Mouse (Mus musculus) spleen, postnatal 4 days (tissue): ENCODE measurements around the gene Sspn.

ENCODE experiments used
- DNase-seq, 2 experiments: peaks; one replicate each; pipeline ENCODE4 v3.0.0; 2022; ENCODE audit warnings: low spot score in 2 of 2

Sspn gene

DNA sequence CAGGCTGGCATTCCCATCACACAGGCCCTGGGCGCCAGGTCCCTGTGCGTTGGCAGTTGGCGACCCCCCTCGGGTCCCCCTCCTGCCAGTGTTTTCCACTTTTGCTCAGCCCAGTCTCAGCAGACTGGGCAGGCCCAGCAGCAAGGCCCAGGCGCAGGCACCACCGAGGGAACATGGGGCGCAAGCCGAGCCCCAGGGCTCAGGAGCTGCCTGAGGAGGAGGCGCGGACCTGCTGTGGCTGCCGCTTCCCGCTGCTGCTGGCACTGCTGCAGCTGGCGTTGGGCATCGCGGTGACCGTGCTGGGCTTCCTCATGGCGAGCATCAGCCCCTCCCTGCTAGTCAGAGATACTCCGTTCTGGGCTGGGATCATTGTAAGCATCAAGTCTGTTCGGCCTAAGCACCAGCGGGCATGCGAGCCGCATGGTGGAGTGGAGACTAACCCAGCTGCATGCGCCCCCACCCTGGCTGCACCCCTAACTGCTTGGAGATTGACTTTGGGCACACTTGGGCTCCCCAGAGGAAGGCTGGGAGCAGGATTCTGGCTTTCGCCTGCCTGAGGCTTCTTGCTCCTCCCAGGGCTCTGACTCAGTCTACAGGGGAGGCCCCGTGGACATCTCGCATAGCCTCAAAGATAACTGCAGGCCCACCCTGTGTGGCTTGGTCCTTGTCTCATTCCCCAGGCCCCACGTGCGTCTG, 2.7 kb downstream of the Sspn start:
- no peak for DNase-seq

GRCm38 (mm10) chr6:145934697-145935240, 3.3 kb downstream of the Sspn start:
- DNase-seq = no peak

DNA sequence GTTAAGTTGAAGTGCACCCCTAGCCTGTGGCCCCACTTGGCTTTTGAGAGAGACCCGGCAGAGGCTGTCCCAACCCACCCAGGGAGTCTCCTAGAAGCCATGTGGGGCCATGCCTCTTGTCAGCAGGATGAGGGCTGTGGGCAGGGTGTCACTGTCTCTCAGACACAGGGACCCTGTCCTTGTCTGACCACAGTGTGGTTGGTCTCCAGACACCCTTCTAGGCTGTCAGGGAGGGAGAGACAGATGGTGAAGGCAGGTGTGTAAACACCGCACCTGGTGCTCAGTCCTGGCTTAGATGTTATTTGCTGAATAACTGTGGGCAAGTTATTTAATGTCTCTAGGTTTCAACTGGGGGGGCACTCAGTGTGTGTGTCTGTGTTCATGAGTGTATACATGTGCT, 4.5 kb downstream of the Sspn start:
- no peak for DNase-seq

GRCm38 (mm10) chr6:145936511-145936910, 5.1 kb downstream of the Sspn start:
- DNase-seq = no peak

- no peak for DNase-seq
These were observed 9.4 kb downstream of the Sspn start for GRCm38 (mm10) chr6:145940852-145941251.

DNA sequence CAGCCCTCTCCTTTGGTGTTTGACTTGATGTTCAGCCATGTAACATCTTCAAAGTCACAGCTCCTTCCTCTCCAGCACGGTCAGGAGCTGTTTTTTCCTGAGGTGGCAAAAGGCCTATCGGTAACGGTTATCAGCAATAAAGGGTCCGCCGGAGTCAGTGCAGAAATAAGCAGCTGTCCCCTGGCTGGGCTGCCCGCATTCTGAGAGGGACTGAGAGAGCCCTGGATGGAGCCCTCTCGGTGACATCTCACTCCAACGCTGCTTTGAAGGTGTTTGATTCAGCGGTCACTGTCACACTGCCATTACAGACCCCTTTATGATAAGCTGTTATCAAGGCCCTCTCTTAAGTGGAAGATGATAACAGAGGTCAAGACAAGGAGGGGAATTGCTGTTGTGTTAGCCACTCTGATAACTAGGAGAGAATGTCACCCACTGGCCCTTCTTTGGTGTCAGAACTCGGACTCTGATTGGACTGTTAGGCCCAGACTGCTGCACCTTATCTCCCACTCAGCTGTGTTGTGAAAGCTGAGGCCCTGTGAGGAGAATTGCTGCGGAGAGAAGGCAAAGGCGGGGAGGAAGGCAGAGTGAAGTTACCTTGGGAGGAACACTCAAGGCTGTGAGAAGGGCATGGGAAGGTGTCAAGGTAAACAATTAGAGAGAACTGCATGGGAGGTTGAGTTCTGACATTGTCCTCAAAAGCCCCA, 11.0 kb downstream of the Sspn start:
- DNase-seq = no peak

GRCm38 (mm10) chr6:145943414-145943813, 12.0 kb downstream of the Sspn start:
- no peak for DNase-seq

GRCm38 (mm10) chr6:145945700-145946344, 14.4 kb downstream of the Sspn start:
- no peak for DNase-seq

DNA sequence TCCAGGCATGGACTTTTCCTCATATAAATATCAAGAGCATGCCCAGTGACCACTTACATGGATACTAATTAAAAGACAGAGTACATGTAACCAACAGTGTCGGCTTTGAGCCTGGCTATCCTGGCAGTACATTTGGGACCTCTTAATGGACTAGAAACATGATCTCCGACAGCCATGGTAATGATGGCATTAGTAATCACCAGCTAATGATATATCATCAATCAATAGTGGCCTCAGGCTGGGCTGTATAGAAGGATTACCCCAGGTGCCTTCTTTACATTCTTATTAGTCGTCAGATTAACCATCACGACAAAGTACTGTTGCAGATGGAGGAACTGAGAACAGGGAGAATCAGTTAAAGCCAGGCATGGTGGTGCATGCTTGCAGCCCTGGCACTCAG, 17.6 kb downstream of the Sspn start:
- DNase-seq = no peak

DNA sequence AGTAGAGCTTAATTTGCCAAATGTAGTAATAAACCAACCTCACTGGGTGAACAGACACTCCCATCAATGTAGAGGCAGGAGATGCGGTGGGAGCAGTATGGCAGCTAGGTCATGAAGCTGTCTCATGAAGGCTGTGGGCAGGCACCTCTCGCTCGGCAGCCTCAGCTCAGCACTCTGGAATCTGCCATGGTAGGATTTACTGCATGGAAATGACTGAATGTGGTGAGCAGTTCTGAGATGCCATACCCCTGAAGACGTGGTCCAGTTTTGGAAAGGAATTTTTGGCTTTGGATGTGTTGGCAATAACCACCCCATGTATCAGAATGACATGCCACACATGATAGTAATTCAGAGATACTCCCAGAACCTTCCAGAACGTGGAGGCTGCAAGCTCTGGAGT, 19.2 kb downstream of the Sspn start:
- DNase-seq = no peak

- DNase-seq = no peak
These were observed 21.2 kb downstream of the Sspn start for GRCm38 (mm10) chr6:145952594-145952993.

DNA sequence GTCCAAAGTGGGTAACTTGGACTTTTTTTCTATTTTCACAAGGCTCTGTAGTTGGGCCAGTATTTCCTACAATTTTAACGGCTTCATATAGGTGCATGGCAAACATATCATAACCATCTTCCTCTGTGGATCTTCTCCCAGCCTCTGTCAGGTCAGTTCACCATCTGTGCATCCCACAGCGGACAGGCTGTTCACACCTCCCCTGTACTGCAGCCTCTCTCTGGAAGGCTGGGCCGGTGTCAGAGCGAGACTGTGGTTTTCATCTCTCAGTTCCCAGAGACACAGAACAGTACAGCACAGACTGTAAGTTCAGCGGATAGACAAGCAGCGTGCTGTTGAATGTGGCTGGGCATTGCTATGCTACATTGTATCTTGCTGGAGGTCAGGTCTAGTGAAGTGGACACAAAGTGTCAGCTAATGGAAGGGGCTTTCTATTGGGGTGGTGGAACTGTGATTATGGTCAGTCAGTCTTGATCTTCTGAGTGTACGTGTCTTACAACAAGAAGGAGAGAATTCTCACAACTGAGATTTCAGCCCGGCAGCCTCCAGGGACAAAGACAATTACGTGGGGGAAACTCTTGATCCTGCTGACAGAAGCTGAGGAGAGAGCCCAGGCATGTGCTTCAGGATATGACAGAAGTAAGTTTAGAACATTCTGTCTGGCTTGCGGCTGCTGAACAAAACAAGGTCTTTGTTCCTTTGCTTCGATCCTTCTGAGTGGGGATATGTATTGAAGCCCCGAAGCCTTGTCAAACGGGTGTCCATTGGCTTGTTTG, 21.9 kb downstream of the Sspn start:
- DNase-seq = no peak

DNA sequence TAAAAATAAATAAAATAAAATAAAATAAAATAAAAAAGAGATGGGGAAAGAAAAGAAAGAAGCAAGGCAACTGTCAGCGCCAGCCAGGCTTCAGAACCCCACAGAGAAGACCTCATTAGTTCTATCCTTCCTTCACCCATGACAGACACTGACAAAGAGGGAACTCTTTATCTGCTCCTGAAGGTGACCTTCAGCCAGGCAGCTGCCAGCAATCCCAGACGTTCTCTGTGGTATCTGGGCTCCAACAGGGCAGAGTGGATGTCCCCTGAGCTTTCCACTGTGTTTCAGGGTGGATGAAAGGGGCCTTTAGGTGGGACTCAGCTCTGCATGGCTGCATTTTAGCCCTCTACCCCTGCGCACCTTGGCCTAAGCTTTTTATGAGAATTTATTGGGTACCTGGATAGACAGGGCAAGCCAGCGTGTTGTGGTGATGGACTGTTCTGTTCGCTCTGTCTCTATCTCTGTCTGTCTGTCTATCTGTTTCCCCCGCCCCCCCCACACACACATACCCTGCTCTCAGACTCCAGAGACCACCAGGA, 26.1 kb downstream of the Sspn start:
- DNase-seq = no peak

- no peak for DNase-seq
These were observed 26.6 kb downstream of the Sspn start for GRCm38 (mm10) chr6:145958070-145958469.

DNA sequence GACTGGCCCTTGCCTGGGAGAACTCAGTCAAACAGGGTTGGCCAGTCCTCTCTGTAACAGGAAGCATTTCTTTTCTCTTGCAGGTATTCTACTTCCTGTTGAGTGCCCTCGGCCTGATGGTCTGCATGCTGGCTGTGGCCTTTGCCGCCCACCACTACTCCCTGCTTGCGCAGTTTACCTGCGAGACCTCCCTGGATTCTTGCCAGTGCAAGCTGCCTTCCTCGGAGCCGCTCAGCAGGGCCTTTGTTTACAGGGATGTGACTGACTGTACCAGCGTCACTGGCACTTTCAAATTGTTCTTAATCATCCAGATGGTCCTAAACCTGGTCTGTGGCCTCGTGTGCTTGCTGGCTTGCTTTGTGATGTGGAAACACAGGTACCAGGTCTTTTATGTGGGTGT, 29.6 kb downstream of the Sspn start:
- DNase-seq = no peak

DNA sequence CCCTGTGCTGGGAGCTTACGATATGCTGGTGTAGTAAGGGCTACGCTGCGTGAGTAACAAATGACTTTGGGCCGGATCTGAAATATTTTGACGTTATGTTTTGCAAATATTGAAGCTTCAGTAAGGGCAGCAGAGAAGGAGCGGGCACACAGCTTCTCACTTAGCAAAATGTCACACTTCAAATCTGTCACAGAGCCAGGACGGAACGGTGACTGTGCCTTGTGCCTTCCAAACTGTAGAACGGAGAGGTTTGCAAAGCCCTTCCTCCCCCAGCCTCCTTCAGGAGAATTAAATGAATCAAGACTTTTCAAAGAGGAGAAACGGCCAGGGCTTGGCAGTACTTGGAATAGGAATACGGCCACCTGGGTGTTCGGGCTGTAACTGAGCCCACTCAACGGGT, 32.5 kb downstream of the Sspn start:
- DNase-seq = no peak

- no peak for DNase-seq
These were observed 36.3 kb downstream of the Sspn start for GRCm38 (mm10) chr6:145967693-145968092.

- DNase-seq = no peak
These were observed 36.9 kb downstream of the Sspn start for GRCm38 (mm10) chr6:145968301-145968818.

DNA sequence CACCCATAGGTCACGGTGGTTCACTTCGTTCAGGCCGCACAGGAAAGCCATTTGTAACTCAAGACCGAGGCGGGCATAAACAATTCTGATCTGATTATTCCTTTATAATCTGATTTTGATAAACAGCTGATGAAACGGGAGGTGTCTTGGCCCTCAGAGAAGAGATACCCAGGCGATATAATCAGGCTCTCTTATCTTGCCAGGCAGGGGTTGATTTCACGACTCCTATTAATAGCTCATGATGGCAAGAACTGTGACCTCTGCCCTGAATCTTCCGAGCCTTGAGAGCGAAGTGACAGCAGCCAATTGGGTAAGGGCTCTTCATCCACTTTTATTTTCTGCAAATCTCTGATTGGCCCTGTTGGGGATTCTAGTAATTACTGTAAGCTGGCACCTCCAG, 37.4 kb downstream of the Sspn start:
- DNase-seq = no peak

- no peak for DNase-seq
These were observed 38.1 kb downstream of the Sspn start for GRCm38 (mm10) chr6:145969572-145969971.

- no peak for DNase-seq
These were observed 40.7 kb downstream of the Sspn start for GRCm38 (mm10) chr6:145972107-145972506.
